Mouse (Mus musculus) kidney, postnatal 14 days (tissue): ENCODE data around the gene Olfr1181.
"Not testable (repeated sequence)": the region's sequence is repeated elsewhere in the genome, so short reads cannot be mapped to it uniquely, and the experiment has no call there.

Experiments
- DNase-seq: peaks from one replicate; pipeline ENCODE4 v3.0.0; 2022; ENCODE audit warnings: mixed read lengths

Gene Olfr1181

DNA sequence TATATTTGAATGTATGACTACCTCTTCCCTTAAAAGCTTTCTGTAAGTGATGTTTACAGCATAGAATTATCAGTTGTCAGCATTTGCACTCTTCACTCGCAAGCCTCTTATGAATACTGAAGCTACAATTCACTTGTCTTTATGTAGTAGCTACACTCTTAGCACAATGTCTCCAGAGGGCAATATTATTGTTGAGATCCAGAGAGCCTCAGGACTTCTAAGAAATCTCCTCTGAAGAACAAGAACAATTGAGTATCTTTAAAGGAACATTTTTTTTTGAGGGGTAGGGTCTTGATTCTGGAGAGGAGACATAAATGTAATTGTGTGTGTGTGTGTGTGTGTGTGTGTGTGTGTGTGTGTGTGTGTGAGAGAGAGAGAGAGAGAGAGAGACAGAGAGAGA is at the start of gene Olfr1181:
Gene Olfr1181 (minus strand): TSS at position 101 of the 400 bp plus-strand sequence.
- no peak for DNase-seq

DNA sequence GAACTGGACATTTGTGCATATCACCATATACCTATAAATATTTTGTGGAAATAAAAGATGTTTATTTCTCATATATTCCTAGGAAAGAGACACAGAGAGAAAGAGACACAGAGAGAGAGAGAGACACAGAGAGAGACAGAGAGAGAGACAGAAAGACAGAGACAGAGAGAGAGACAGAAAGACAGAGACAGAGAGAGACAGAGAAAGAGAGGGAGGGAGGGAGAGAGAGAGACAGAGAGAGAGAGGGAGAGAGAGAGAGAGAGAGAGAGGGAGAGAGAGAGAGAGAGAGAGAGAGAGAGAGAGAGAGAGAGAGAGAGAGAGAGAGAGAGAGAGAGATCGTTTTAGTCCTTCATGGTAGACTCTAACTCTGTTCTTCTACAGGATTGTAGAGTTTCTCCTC is 28.6 kb upstream of the Olfr1181 start, which contains the start of gene Olfr1183:
Gene Olfr1183 (plus strand): TSS at position 301 of the 400 bp plus-strand sequence.
- not testable (repeated sequence) for DNase-seq

DNA sequence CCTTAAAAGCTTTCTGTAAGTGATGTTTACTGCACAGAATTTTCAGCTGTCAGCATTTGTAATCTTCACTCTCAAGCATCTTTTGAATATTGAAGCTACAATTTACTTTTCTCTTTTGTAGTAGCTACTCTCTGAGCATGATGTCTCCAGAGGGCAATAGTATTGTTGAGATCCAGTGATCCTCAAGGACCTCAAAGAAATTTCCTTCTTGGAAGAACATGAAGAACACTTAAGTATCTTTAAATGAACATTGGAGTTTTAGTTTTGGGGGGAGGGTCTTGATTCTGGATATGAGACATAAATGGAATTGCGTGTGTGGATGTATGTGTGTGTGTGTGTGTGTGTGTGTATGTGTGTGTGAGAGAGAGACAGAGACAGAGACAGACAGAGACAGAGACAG is 23.1 kb upstream of the Olfr1181 start, which contains the start of gene Gm13757:
Gene Gm13757 (minus strand): TSS at position 101 of the 400 bp plus-strand sequence.
- no peak for DNase-seq

DNA sequence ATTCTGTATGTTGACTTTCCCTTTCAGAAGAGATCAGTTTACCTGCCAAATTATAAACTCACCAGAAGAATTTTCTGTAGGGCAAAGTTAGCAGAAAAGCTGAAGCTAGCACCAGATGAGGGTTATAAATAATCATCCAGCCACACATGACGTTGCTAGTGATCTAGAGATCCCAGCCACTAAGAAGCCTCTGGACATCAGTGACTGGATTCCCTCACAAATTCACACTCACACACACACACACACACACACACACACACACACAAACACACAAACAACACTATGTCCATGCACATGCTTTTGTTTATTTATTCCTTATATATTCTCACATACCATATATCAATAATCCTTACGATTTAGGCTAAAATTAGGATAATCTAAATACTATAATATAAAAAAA is 6.9 kb downstream of the Olfr1181 start, which contains the start of gene Olfr1180:
Gene Olfr1180 (minus strand): TSS at position 101 of the 400 bp plus-strand sequence.
- no peak for DNase-seq

DNA sequence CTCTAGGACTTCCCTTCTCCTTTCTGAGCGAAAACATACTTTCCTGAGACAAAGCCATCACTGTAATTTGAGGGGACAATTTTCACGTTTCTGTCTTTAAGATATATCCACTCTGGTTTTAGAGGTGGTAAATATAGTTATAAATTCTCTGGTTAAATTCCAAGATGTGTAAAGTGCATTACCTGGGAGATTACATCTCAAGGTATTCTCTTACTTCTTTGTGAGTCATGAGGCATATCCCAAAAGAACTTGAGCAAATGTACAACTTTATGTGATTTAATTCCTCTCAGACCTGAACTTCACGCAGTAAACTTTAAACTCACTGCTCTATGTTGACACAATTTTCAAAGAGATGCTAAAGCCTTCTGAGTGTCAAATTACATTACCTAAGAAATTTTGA is 19.6 kb downstream of the Olfr1181 start, which contains the start of gene Olfr1179:
Gene Olfr1179 (minus strand): TSS at position 101 of the 400 bp plus-strand sequence.
- no peak for DNase-seq

DNA sequence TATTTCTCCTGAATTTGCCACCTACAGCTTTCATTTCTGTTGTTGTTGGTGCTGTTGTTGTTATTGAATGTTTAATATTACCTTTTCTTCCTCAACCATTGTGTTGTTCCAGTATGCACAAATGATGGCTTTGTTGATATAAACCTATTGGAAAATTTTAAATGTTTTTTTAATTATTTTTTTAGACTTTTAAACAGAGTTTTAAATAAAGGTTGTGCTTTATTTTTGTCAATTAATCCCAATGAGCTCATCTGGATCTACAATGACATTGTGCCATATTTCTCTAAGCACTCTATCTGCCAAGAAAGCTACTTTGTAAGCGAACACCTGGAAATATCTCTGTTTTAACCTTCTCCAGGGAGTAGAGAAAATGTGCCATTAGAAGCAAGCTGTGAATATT is 39.2 kb downstream of the Olfr1181 start, which contains the start of gene Olfr1178:
Gene Olfr1178 (plus strand): TSS at position 301 of the 400 bp plus-strand sequence.
- DNase-seq = no peak
